Mouse (Mus musculus) heart, embryonic 16.5 days (tissue): Measurements from ENCODE around the gene Slc32a1. TPM values are rescaled to one million over a fixed set of nuclear protein-coding genes. Genes with fewer than 3 reads are reported as not detected.

Experiments
- microRNA counts: library from miRNA; unstranded; fragments of <30 nt; microRNA quantifications from one replicate; lab custom pipeline; 2016
- microRNA-seq: library from miRNA; unstranded; fragments of <30 nt; microRNA quantifications from one replicate; pipeline ENCODE4, GENCODE M21; 2017
- polyA plus RNA-seq: library from polyadenylated mRNA; unstranded; fragments of >200 nt; fragmentation: Nextera tagmentation; extraction: Ambion mirVana; gene quantifications from 2 replicates; pipeline ENCODE4 v1.2.1, GENCODE M21; 2015

The Slc32a1 gene
- polyA plus RNA-seq, 1 experiment from 2014 or later = not detected

MicroRNAs within 50 kb of the gene (microRNA counts, 519-probe panel; counts per million panel counts)
- 1,819 counts per million, percentile 15 among the panel's probes with 10 or more counts for microRNA mmu-miR-3474 (lab: Ali Mortazavi, UCI)

Small RNA genes within 50 kb of the gene (microRNA-seq; reads per million reads assigned to microRNA genes)
- 2.7 reads per million, percentile 9 among the genes with 10 or more reads in this experiment for gene Mir3474

Other genes with a start within 250 kb of the Slc32a1 start
- gene Snhg11, start 235.1 kb upstream of the Slc32a1 start, polyA plus RNA-seq = 0.55 and 1.4 TPM in 2 replicates
- gene Ralgapb, start 200.9 kb upstream of the Slc32a1 start, polyA plus RNA-seq = 9.1 and 10.3 TPM in 2 replicates
- gene Adig, start 108.2 kb upstream of the Slc32a1 start, polyA plus RNA-seq = not detected in 2 replicates
- gene Arhgap40, start 98.0 kb upstream of the Slc32a1 start, polyA plus RNA-seq = not detected in 2 replicates
- 5.6 and 6.1 TPM in 2 replicates for gene Actr5, start 14.1 kb downstream of the Slc32a1 start, polyA plus RNA-seq
- gene Ppp1r16b, start 54.6 kb downstream of the Slc32a1 start, polyA plus RNA-seq = 7.1 and 8.2 TPM in 2 replicates
- 58.2 and 61.4 TPM in 2 replicates for gene Fam83d, start 157.3 kb downstream of the Slc32a1 start, polyA plus RNA-seq
- gene Dhx35, start 184.0 kb downstream of the Slc32a1 start, polyA plus RNA-seq = 14.4 and 15.5 TPM in 2 replicates